Mouse (Mus musculus) limb, embryonic 12.5 days (tissue): ENCODE results near the gene Zfp326. TPM values are rescaled to one million over a fixed set of nuclear protein-coding genes. Genes with fewer than 3 reads are reported as not detected.

Experiments
- ATAC-seq: fragments of 200-750 bp; cut with Nextera tagmentation; 2 replicates; pipeline ENCODE4 v1.8.0; 2017; ENCODE audit warnings: low read depth, moderate TSS enrichment; ENCODE audit not compliant: insufficient number of reproducible peaks, insufficient read depth, low FRiP score, low TSS enrichment
- H3K27ac ChIP-seq: fragments of 300-500 bp; sonication (generic); 2 replicates; pipeline ENCODE4 v1.5.1; 2016; ENCODE audit warnings: mild to moderate bottlenecking, moderate library complexity
- H3K27me3 ChIP-seq: fragments of 300-500 bp; sonication (generic); 2 replicates; pipeline ENCODE4 v1.6.1; 2016; ENCODE audit warnings: mild to moderate bottlenecking, moderate library complexity
- H3K36me3 ChIP-seq: fragments of 300-500 bp; sonication (generic); 2 replicates; pipeline ENCODE4 v1.6.1; 2016; ENCODE audit warnings: mild to moderate bottlenecking, moderate library complexity
- H3K4me1 ChIP-seq: fragments of 300-500 bp; sonication (generic); replicated peaks from 2 replicates; pipeline ENCODE4 v1.6.1; 2016
- H3K4me2 ChIP-seq: fragments of 300-500 bp; sonication (generic); 2 replicates; pipeline ENCODE4 v1.6.1; 2016; ENCODE audit warnings: mild to moderate bottlenecking, moderate library complexity
- H3K4me3 ChIP-seq: fragments of 300-500 bp; sonication (generic); replicated peaks from 2 replicates; pipeline ENCODE4 v1.5.1; 2016; ENCODE audit warnings: mild to moderate bottlenecking
- H3K9ac ChIP-seq: fragments of 300-500 bp; sonication (generic); replicated peaks from 2 replicates; pipeline ENCODE4 v1.6.1; 2016; ENCODE audit warnings: mild to moderate bottlenecking, moderate library complexity
- H3K9me3 ChIP-seq: fragments of 300-500 bp; sonication (generic); 2 replicates; pipeline ENCODE4 v1.6.1; 2016; ENCODE audit warnings: mild to moderate bottlenecking, moderate library complexity
- WGBS: fragments of 180-500 bp; shearing (Covaris S2); methylation state at CpG from one replicate; pipeline ENCODE4 v1.1.7; 2016; 5-methylcytosine and 5-hydroxymethylcytosine counted together
- polyA plus RNA-seq: library from polyadenylated mRNA; unstranded; fragments of >200 nt; fragmentation: Nextera tagmentation; extraction: Ambion mirVana; gene quantifications from 2 replicates; pipeline ENCODE4 v1.2.1, GENCODE M21; 2016

Zfp326 gene
- polyA plus RNA-seq, 1 experiment from 2014 or later: 73.5 TPM

- WGBS: 79% methylated on average over 5 of the region's 5 CpGs
- Histone ChIP-seq H3K4me2 (no peak overlapping the region), H3K27ac (no peak overlapping the region), H3K36me3 (peaks cover 86% of the 10 kb centered on the region), H3K4me1 (no peaks in the 10 kb centered on the region), H3K9me3 (no peaks in the 10 kb centered on the region), H3K9ac (no peak overlapping the region), H3K4me3 (no peak overlapping the region), H3K27me3 (no peaks in the 10 kb centered on the region)
- ATAC-seq: no peak
Measured at GRCm38 (mm10) chr5:105909209-105909608, 32.8 kb downstream of the Zfp326 start.

- Histone ChIP-seq H3K9me3 (no peaks in the 10 kb centered on the region), H3K4me2 (no peak overlapping the region), H3K4me3 (no peak overlapping the region), H3K9ac (no peak overlapping the region), H3K36me3 (peaks cover 89% of the 10 kb centered on the region), H3K27me3 (no peaks in the 10 kb centered on the region), H3K27ac (no peak overlapping the region), H3K4me1 (no peaks in the 10 kb centered on the region)
- ATAC-seq: no peak
- WGBS: 94% methylated on average over 3 of the region's 3 CpGs
Measured at GRCm38 (mm10) chr5:105909671-105910070, 33.3 kb downstream of the Zfp326 start.

GRCm38 (mm10) chr5:105911498-105911897, 35.1 kb downstream of the Zfp326 start:
- Histone ChIP-seq H3K9ac (no peak overlapping the region), H3K27ac (no peak overlapping the region), H3K4me3 (no peak overlapping the region), H3K27me3 (no peaks in the 10 kb centered on the region), H3K4me2 (no peak overlapping the region), H3K4me1 (no peaks in the 10 kb centered on the region), H3K36me3 (peaks cover 90% of the 10 kb centered on the region), H3K9me3 (no peaks in the 10 kb centered on the region)
- 72% methylated on average over 5 of the region's 5 CpGs for WGBS
- ATAC-seq: no peak

- H3K4me3 ChIP-seq: no peak overlapping the region
- no peak overlapping the region for H3K27ac ChIP-seq
- 94% methylated on average over 3 of the region's 3 CpGs for WGBS
- no peaks in the 10 kb centered on the region for H3K4me1 ChIP-seq
- H3K27me3 ChIP-seq: no peaks in the 10 kb centered on the region
- no peak overlapping the region for H3K9ac ChIP-seq
- peaks cover 66% of the 10 kb centered on the region for H3K36me3 ChIP-seq
- H3K4me2 ChIP-seq: no peak overlapping the region
- no peak for ATAC-seq
- no peaks in the 10 kb centered on the region for H3K9me3 ChIP-seq
Measured at GRCm38 (mm10) chr5:105917398-105917797, 41.0 kb downstream of the Zfp326 start.

GRCm38 (mm10) chr5:105918289-105918688, 41.9 kb downstream of the Zfp326 start:
- peaks cover 57% of the 10 kb centered on the region for H3K36me3 ChIP-seq
- H3K9ac ChIP-seq: no peak overlapping the region

GRCm38 (mm10) chr5:105922818-105923487, 46.6 kb downstream of the Zfp326 start:
- H3K4me1 ChIP-seq: 0 out of 2 replicates have a peak, but pooled peaks cover 5% of the 10 kb centered on the region
- peaks cover 31% of the 10 kb centered on the region for H3K36me3 ChIP-seq
- no peak overlapping the region for H3K4me2 ChIP-seq
- ATAC-seq: no peak
- WGBS: 63% methylated on average over 12 of the region's 12 CpGs
- no peaks in the 10 kb centered on the region for H3K9me3 ChIP-seq
- no peak overlapping the region for H3K9ac ChIP-seq
- H3K27ac ChIP-seq: no peak overlapping the region
- no peaks in the 10 kb centered on the region for H3K27me3 ChIP-seq
- H3K4me3 ChIP-seq: no peak overlapping the region

More at GRCm38 (mm10) chr5:105918289-105918688, 41.9 kb downstream of the Zfp326 start:
- Histone ChIP-seq H3K27ac (no peak overlapping the region), H3K4me1 (0 out of 2 replicates have a peak, but pooled peaks cover 5% of the 10 kb centered on the region), H3K4me2 (no peak overlapping the region), H3K27me3 (no peaks in the 10 kb centered on the region), H3K4me3 (no peak overlapping the region), H3K9me3 (no peaks in the 10 kb centered on the region)
- ATAC-seq: no peak
- WGBS: 88% methylated on average over 6 of the region's 6 CpGs

- H3K9me3 ChIP-seq: no peaks in the 10 kb centered on the region
- no peak overlapping the region for H3K4me2 ChIP-seq
- WGBS: 84% methylated on average over 8 of the region's 8 CpGs
- H3K27me3 ChIP-seq: no peaks in the 10 kb centered on the region
- no peak overlapping the region for H3K9ac ChIP-seq
- H3K4me1 ChIP-seq: 0 out of 2 replicates have a peak, but pooled peaks cover 5% of the 10 kb centered on the region
- ATAC-seq: no peak
- no peak overlapping the region for H3K4me3 ChIP-seq
- no peak overlapping the region for H3K27ac ChIP-seq
- peaks cover 19% of the 10 kb centered on the region for H3K36me3 ChIP-seq
Measured at GRCm38 (mm10) chr5:105924347-105924746, 48.0 kb downstream of the Zfp326 start.

GRCm38 (mm10) chr5:105925568-105926255, 49.3 kb downstream of the Zfp326 start:
- Histone ChIP-seq H3K4me3 (no peak overlapping the region), H3K27me3 (no peaks in the 10 kb centered on the region), H3K4me2 (no peak overlapping the region), H3K36me3 (peaks cover 16% of the 10 kb centered on the region), H3K4me1 (0 out of 2 replicates have a peak, but pooled peaks cover 5% of the 10 kb centered on the region), H3K27ac (no peak overlapping the region), H3K9me3 (no peaks in the 10 kb centered on the region), H3K9ac (no peak overlapping the region)
- no peak for ATAC-seq
- 64% methylated on average over 14 of the region's 14 CpGs for WGBS

- 32% methylated on average over 3 of the region's 3 CpGs for WGBS
- no peak overlapping the region for H3K9ac ChIP-seq
- ATAC-seq: no peak
- H3K36me3 ChIP-seq: peaks cover 9% of the 10 kb centered on the region
- no peak overlapping the region for H3K4me2 ChIP-seq
- no peaks in the 10 kb centered on the region for H3K27me3 ChIP-seq
- no peaks in the 10 kb centered on the region for H3K4me1 ChIP-seq
- no peak overlapping the region for H3K4me3 ChIP-seq
- H3K27ac ChIP-seq: no peak overlapping the region
- peaks cover 9% of the 10 kb centered on the region for H3K9me3 ChIP-seq
Measured at GRCm38 (mm10) chr5:105930282-105930681, 53.9 kb downstream of the Zfp326 start.

GRCm38 (mm10) chr5:105932392-105932791, 56.0 kb downstream of the Zfp326 start:
- no peak overlapping the region for H3K4me3 ChIP-seq
- peaks cover 9% of the 10 kb centered on the region for H3K36me3 ChIP-seq
- no peaks in the 10 kb centered on the region for H3K27me3 ChIP-seq
- no peak overlapping the region for H3K9ac ChIP-seq
- H3K4me2 ChIP-seq: no peak overlapping the region
- H3K4me1 ChIP-seq: no peaks in the 10 kb centered on the region
- H3K9me3 ChIP-seq: peaks cover 9% of the 10 kb centered on the region
- H3K27ac ChIP-seq: no peak overlapping the region
- 90% methylated on average over 1 of the region's 1 CpGs for WGBS
- no peak for ATAC-seq

- no peak for ATAC-seq
- Histone ChIP-seq H3K9me3 (no peaks in the 10 kb centered on the region), H3K9ac (no peak overlapping the region), H3K36me3 (no peaks in the 10 kb centered on the region), H3K4me3 (no peak overlapping the region), H3K4me2 (no peak overlapping the region), H3K27me3 (no peaks in the 10 kb centered on the region), H3K4me1 (peaks cover 4% of the 10 kb centered on the region), H3K27ac (no peak overlapping the region)
- 87% methylated on average over 2 of the region's 2 CpGs for WGBS
Measured at GRCm38 (mm10) chr5:105941951-105942350, 65.6 kb downstream of the Zfp326 start.
